Comparison of ENCODE assay signal across 20 mouse cellular contexts in the genomic region with DNA sequence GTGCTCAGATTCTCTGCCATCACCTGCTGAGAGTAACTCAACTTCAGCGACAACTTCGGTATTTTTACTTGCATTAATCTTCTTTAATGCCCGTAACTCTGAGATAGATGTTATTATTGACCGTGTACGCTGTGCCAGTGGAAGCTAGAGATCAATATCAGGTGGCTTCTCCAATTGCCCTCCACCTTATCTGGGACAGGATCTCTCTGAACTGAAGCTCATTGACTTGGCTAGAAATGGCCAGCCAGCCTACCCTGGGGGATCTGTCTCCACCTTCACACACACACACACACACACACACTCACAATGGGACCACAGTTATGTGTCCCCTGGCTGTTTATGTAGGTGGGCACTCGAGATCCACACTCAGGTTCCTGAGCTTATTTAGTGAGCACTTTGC. TPM values are rescaled to one million over a fixed set of nuclear protein-coding genes. Genes with fewer than 3 reads are reported as not detected.
DNase-seq lines count a peak whose midpoint lies in the region; ATAC-seq and TF ChIP-seq lines count a peak whose summit lies in the region.
"Had no signal": no experiment of that assay in that cellular context is flagged by ENCODE, and none has a peak within 500 bp of the region (broad histone marks: within the 10 kb centered on the region; RNA-seq: fewer than 3 reads in every experiment).

No protein-coding gene starts in this region.

- 83% methylated on average over 6 of the region's 6 CpGs for WGBS in cerebellum, adult 2 months
- WGBS in heart, embryonic 13.5 days = 77% methylated on average over 6 of the region's 6 CpGs
- 59% methylated on average over 6 of the region's 6 CpGs for WGBS in kidney, embryonic 16.5 days
- WGBS in lung, embryonic 16.5 days = 62% methylated on average over 6 of the region's 6 CpGs
- 60% methylated on average over 6 of the region's 6 CpGs for WGBS in lung, adult 2 months

- intact Hi-C loops in heart, postnatal 10 days (cut with DNase I) = loop anchor here (2.0 kb wide), 1 partner anchor 15 kb away; no protein-coding TSS in a partner anchor

- no peak for DNase-seq in cerebellum, adult 2 months
- no peak for DNase-seq in cerebellum, postnatal 4 days (ENCODE audit: low spot score in 2 of 2)
- DNase-seq in heart, postnatal 10 days = no peak
- no peak for DNase-seq in kidney, postnatal 10 days
- DNase-seq in lung, adult 2 months = no peak
- DNase-seq: embryo, embryonic 11 days; layer of hippocampus, postnatal 36 days; spleen, adult 18-20 months; thymus, adult 18-20 months; thymus, postnatal 25 days had no signal

- TF ChIP-seq POLR2A in cerebellum, adult 2 months (IDR thresholded peaks at IDR 0.05; ENCODE audit: borderline replicate concordance, insufficient read depth, low read length) = no peak
- TF ChIP-seq POLR2A in lung, adult 2 months (IDR thresholded peaks at IDR 0.05; ENCODE audit: borderline replicate concordance, extremely low read depth, low read depth, low read length) = no peak

- ATAC-seq in heart, embryonic 13.5 days (ENCODE audit: extremely low read depth, insufficient number of reproducible peaks, low FRiP score, low TSS enrichment) = no peak
- no peak for ATAC-seq in kidney, embryonic 16.5 days (ENCODE audit: low FRiP score, low TSS enrichment)
- no peak for ATAC-seq in lung, embryonic 16.5 days (ENCODE audit: low read depth)

- H3K9me3 ChIP-seq in heart, embryonic 13.5 days = no peaks in the 10 kb centered on the region
- H3K9me3 ChIP-seq in kidney, embryonic 16.5 days (ENCODE audit: low read length) = no peaks in the 10 kb centered on the region
- no peaks in the 10 kb centered on the region for H3K9me3 ChIP-seq in lung, embryonic 16.5 days (ENCODE audit: control insufficient read depth, low read length)
- H3K9me3 ChIP-seq: hindbrain, embryonic 13.5 days; midbrain, embryonic 12.5 days; neural tube, embryonic 12.5 days had no signal

- peaks cover 26% of the 10 kb centered on the region for H3K4me1 ChIP-seq in cerebellum, adult 2 months (ENCODE audit: control insufficient read depth, insufficient read depth, low read length)
- H3K4me1 ChIP-seq in heart, embryonic 13.5 days = peaks cover 35% of the 10 kb centered on the region
- peaks cover 47% of the 10 kb centered on the region for H3K4me1 ChIP-seq in kidney, embryonic 16.5 days (ENCODE audit: insufficient read depth, low read length)
- peaks cover 21% of the 10 kb centered on the region for H3K4me1 ChIP-seq in lung, embryonic 16.5 days (replicated peaks; ENCODE audit: control insufficient read depth, insufficient read depth, low read length)
- peaks cover 10% of the 10 kb centered on the region for H3K4me1 ChIP-seq in lung, adult 2 months (ENCODE audit: control insufficient read depth, insufficient read depth, low read length)
- H3K4me1 ChIP-seq: neural tube, embryonic 12.5 days had no signal

- peak overlapping the region; percentile 6; the same call in 1 of the 2 replicates for H3K4me2 ChIP-seq in heart, embryonic 13.5 days
- no peak overlapping the region for H3K4me2 ChIP-seq in kidney, embryonic 16.5 days (replicated peaks; ENCODE audit: low read depth, low read length)
- H3K4me2 ChIP-seq in lung, embryonic 16.5 days (ENCODE audit: low read depth, low read length) = no peak overlapping the region
- H3K4me2 ChIP-seq: hindbrain, embryonic 13.5 days; midbrain, embryonic 12.5 days; neural tube, embryonic 12.5 days had no signal

- H3K36me3 ChIP-seq in heart, embryonic 13.5 days = no peaks in the 10 kb centered on the region
- no peaks in the 10 kb centered on the region for H3K36me3 ChIP-seq in kidney, embryonic 16.5 days (ENCODE audit: insufficient read depth, low read length)
- H3K36me3 ChIP-seq in lung, embryonic 16.5 days (ENCODE audit: control insufficient read depth, insufficient read depth, low read length) = no peaks in the 10 kb centered on the region
- H3K36me3 ChIP-seq: hindbrain, embryonic 13.5 days; midbrain, embryonic 12.5 days; neural tube, embryonic 12.5 days had no signal

- no peak overlapping the region for H3K4me3 ChIP-seq in cerebellum, adult 2 months (replicated peaks; ENCODE audit: insufficient read depth, low read depth, low read length)
- no peak overlapping the region for H3K4me3 ChIP-seq in heart, embryonic 13.5 days
- no peak overlapping the region for H3K4me3 ChIP-seq in kidney, embryonic 16.5 days (ENCODE audit: low read length)
- H3K4me3 ChIP-seq in lung, embryonic 16.5 days (ENCODE audit: low read length) = no peak overlapping the region
- H3K4me3 ChIP-seq in lung, adult 2 months (replicated peaks; ENCODE audit: extremely low read depth, low read depth, low read length) = no peak overlapping the region
- H3K4me3 ChIP-seq: erythroblast, embryonic 14.5 days; hindbrain, embryonic 13.5 days; megakaryocyte, embryonic 14.5 days; midbrain, embryonic 12.5 days; myocyte; neural tube, embryonic 12.5 days had no signal

- H3K9ac ChIP-seq in heart, embryonic 13.5 days = no peak overlapping the region
- no peak overlapping the region for H3K9ac ChIP-seq in kidney, embryonic 16.5 days (replicated peaks; ENCODE audit: low read length)
- H3K9ac ChIP-seq in lung, embryonic 16.5 days (ENCODE audit: low read length) = no peak overlapping the region
- H3K9ac ChIP-seq: hindbrain, embryonic 13.5 days; midbrain, embryonic 12.5 days; neural tube, embryonic 12.5 days had no signal

- no peaks in the 10 kb centered on the region for H3K27me3 ChIP-seq in cerebellum, adult 2 months (ENCODE audit: control insufficient read depth, insufficient read depth, low read length)
- no peaks in the 10 kb centered on the region for H3K27me3 ChIP-seq in heart, embryonic 13.5 days (replicated peaks)
- no peaks in the 10 kb centered on the region for H3K27me3 ChIP-seq in kidney, embryonic 16.5 days (ENCODE audit: insufficient read depth, low read length)
- H3K27me3 ChIP-seq in lung, embryonic 16.5 days (ENCODE audit: control insufficient read depth, insufficient read depth, low read depth, low read length) = no peaks in the 10 kb centered on the region
- H3K27me3 ChIP-seq: CH12.LX; hindbrain, embryonic 13.5 days; midbrain, embryonic 12.5 days; neural tube, embryonic 12.5 days had no signal

- peak overlapping the region; percentile 62 for H3K27ac ChIP-seq in cerebellum, adult 2 months (ENCODE audit: insufficient read depth, low read length)
- H3K27ac ChIP-seq in heart, embryonic 13.5 days (replicated peaks) = peak overlapping the region; percentile 48
- peak overlapping the region; percentile 48 for H3K27ac ChIP-seq in kidney, embryonic 16.5 days (ENCODE audit: low read length)
- peak overlapping the region; percentile 25; the same call in 1 of the 2 replicates for H3K27ac ChIP-seq in lung, embryonic 16.5 days (ENCODE audit: low read length)
- H3K27ac ChIP-seq: hindbrain, embryonic 13.5 days; midbrain, embryonic 12.5 days; neural tube, embryonic 12.5 days had no signal

- TF ChIP-seq CTCF in cerebellum, adult 2 months (IDR thresholded peaks at IDR 0.05; ENCODE audit: borderline replicate concordance, insufficient read depth, low read depth, low read length) = no peak
- no peak for TF ChIP-seq CTCF in lung, adult 2 months (IDR thresholded peaks at IDR 0.05; ENCODE audit: insufficient read depth, low read length)

RNA-seq across cellular contexts. Expression of a gene that starts 16.7 kb away (rescaled TPM):
- 10.5 and 13.3 TPM in 2 replicates for polyA plus RNA-seq in cerebellum, adult 2 months (2012; rRNA removed)
- 7.8 and 9.2 TPM in 2 replicates for polyA plus RNA-seq in heart, embryonic 13.5 days (2015; fragmentation: Nextera tagmentation; extraction: Ambion mirVana)
- 10 to 100 TPM; 17.6 to 19.8 TPM for total RNA-seq in heart, postnatal 10 days (2021)
- 27.2 and 28.1 TPM in 2 replicates for polyA plus RNA-seq in kidney, embryonic 16.5 days (2015; fragmentation: Nextera tagmentation; extraction: Ambion mirVana)
- polyA plus RNA-seq in lung, embryonic 16.5 days (2015; fragmentation: Nextera tagmentation; extraction: Ambion mirVana) = 26.7 and 27.4 TPM in 2 replicates
- 13.5 and 15.0 TPM in 2 replicates for polyA plus RNA-seq in lung, adult 2 months (2012; rRNA removed)
